Mouse (Mus musculus) frontal cortex, adult 2 months (tissue): Measurements from ENCODE around the gene Akap2. TPM values are rescaled to one million over a fixed set of nuclear protein-coding genes. Genes with fewer than 3 reads are reported as not detected.

ENCODE experiments used
- DNase-seq, 2 experiments: peaks; one replicate each; pipeline ENCODE4 v3.0.0; 2022; ENCODE audit warnings: low spot score in 1 of 2; ENCODE audit errors: extremely low spot score in 1 of 2
- polyA plus RNA-seq: library from polyadenylated mRNA; depleted of rRNA; stranded (reverse); fragments of >200 nt; gene quantifications from 2 replicates; pipeline ENCODE4 v1.2.3, GENCODE M21; 2012; rRNA removed

The Akap2 gene
- 22.0 and 22.8 TPM in 2 replicates for polyA plus RNA-seq

GRCm38 (mm10) chr4:57717354-57717753 is at the start of gene Akap2:
Gene Akap2, plus strand, starts transcription at chr4:57717657.
- no peak for DNase-seq

GRCm38 (mm10) chr4:57670813-57671469 is 46.5 kb upstream of the Akap2 start:
- peak in 1 of 2 experiments; percentile 43 for DNase-seq

- no peak for DNase-seq
Observed at GRCm38 (mm10) chr4:57672541-57672940, 44.9 kb upstream of the Akap2 start.

- peak; percentile 58 to 94 for DNase-seq
Observed at GRCm38 (mm10) chr4:57672996-57673906, 44.2 kb upstream of the Akap2 start.

GRCm38 (mm10) chr4:57674351-57674750 is 43.1 kb upstream of the Akap2 start:
- no peak for DNase-seq

- DNase-seq, result no peak
Observed at GRCm38 (mm10) chr4:57675387-57675786, 42.1 kb upstream of the Akap2 start.

- DNase-seq, result no peak
Observed at GRCm38 (mm10) chr4:57677916-57678315, 39.5 kb upstream of the Akap2 start.

- DNase-seq, result no peak
Observed at GRCm38 (mm10) chr4:57678991-57679457, 38.4 kb upstream of the Akap2 start.

GRCm38 (mm10) chr4:57680186-57680585 is 37.3 kb upstream of the Akap2 start:
- DNase-seq, result no peak

GRCm38 (mm10) chr4:57681511-57681910 is 35.9 kb upstream of the Akap2 start:
- DNase-seq, result no peak

GRCm38 (mm10) chr4:57682341-57682740 is 35.1 kb upstream of the Akap2 start:
- DNase-seq, result no peak

GRCm38 (mm10) chr4:57682944-57683343 is 34.5 kb upstream of the Akap2 start:
- DNase-seq, result peak in 1 of 2 experiments; percentile 65

- DNase-seq, result no peak
Observed at GRCm38 (mm10) chr4:57684676-57685215, 32.7 kb upstream of the Akap2 start.

GRCm38 (mm10) chr4:57686736-57687135 is 30.7 kb upstream of the Akap2 start:
- DNase-seq, result no peak

- peak; percentile 30 to 58 for DNase-seq
Observed at GRCm38 (mm10) chr4:57687583-57687982, 29.9 kb upstream of the Akap2 start.

- DNase-seq, result no peak
Observed at GRCm38 (mm10) chr4:57688131-57688530, 29.3 kb upstream of the Akap2 start.

GRCm38 (mm10) chr4:57690001-57690400 is 27.5 kb upstream of the Akap2 start:
- no peak for DNase-seq

GRCm38 (mm10) chr4:57690805-57691204 is 26.7 kb upstream of the Akap2 start:
- no peak for DNase-seq

GRCm38 (mm10) chr4:57694356-57695136 is 22.9 kb upstream of the Akap2 start:
- no peak for DNase-seq

GRCm38 (mm10) chr4:57696955-57697354 is 20.5 kb upstream of the Akap2 start:
- no peak for DNase-seq
